ENCODE assay signal across 8 mouse cellular contexts in genomic region chr17:6489926-6490564, GRCm38 (mm10).
DNase-seq lines count a peak whose midpoint lies in the region; ATAC-seq and TF ChIP-seq lines count a peak whose summit lies in the region.
"Not testable (repeated sequence)": the region's sequence is repeated elsewhere in the genome, so short reads cannot be mapped to it uniquely, and the experiment has no call there.

No protein-coding gene starts in this region.

- peak overlapping the region; percentile 44 for H3K4me2 ChIP-seq in forebrain, postnatal 0 days (ENCODE audit: low read depth)
- peak overlapping the region; percentile 62 for H3K4me2 ChIP-seq in hindbrain, embryonic 13.5 days
- peak overlapping the region; percentile 37; the same call in 1 of the 2 replicates for H3K4me2 ChIP-seq in liver, embryonic 11.5 days
- H3K4me2 ChIP-seq in midbrain, embryonic 15.5 days, result peak overlapping the region; percentile 57

- H3K9me3 ChIP-seq in ES-E14 (ENCODE audit: control insufficient read depth, insufficient read depth, low read depth, low read length); forebrain, postnatal 0 days (ENCODE audit: low read length); hindbrain, embryonic 13.5 days; liver, embryonic 11.5 days (ENCODE audit: control insufficient read depth, low read length); midbrain, embryonic 15.5 days: not testable (repeated sequence)

- peak overlapping the region; percentile 65 to 78 for H3K4me3 ChIP-seq in ES-E14 (ENCODE audit: insufficient read depth in 1 of 2, low read depth in 1 of 2, low read length in 2 of 2, poor library complexity in 1 of 2, severe bottlenecking in 1 of 2)
- peak overlapping the region; percentile 43 for H3K4me3 ChIP-seq in forebrain, postnatal 0 days (ENCODE audit: low read depth, low read length)
- peak overlapping the region; percentile 50 for H3K4me3 ChIP-seq in hindbrain, embryonic 13.5 days
- not testable (repeated sequence) for H3K4me3 ChIP-seq in liver, embryonic 11.5 days (ENCODE audit: low read depth, low read length)
- H3K4me3 ChIP-seq in midbrain, embryonic 15.5 days, result peak overlapping the region; percentile 52

- not testable (repeated sequence) for H3K36me3 ChIP-seq in ES-E14 (ENCODE audit: control insufficient read depth, insufficient read depth, low read length, poor library complexity, severe bottlenecking); forebrain, postnatal 0 days (ENCODE audit: insufficient read depth); hindbrain, embryonic 13.5 days; liver, embryonic 11.5 days (ENCODE audit: control insufficient read depth, insufficient read depth, low read length); midbrain, embryonic 15.5 days (replicated peaks)

- H3K4me1 ChIP-seq in ES-E14 (ENCODE audit: control insufficient read depth in 2 of 2, insufficient read depth in 2 of 2, low read length in 2 of 2, poor library complexity in 1 of 2); forebrain, postnatal 0 days (ENCODE audit: insufficient read depth); hindbrain, embryonic 13.5 days (replicated peaks); liver, embryonic 11.5 days (replicated peaks; ENCODE audit: control insufficient read depth, insufficient read depth, low read length); midbrain, embryonic 15.5 days: not testable (repeated sequence)

- DNase-seq in ES-E14 (ENCODE audit: low read depth, low spot score), result peak; percentile 47
- DNase-seq in cerebellum, postnatal 25 days, result peak; percentile 75 to 82
- peak; percentile 85 for DNase-seq in forebrain, postnatal 0 days
- peak; percentile 64 to 70 for DNase-seq in layer of hippocampus, postnatal 10 days (ENCODE audit: low spot score in 2 of 2)
- DNase-seq in liver, embryonic 11.5 days (ENCODE audit: low spot score), result not testable (repeated sequence)
- peak; percentile 45 to 55 for DNase-seq in right cerebral cortex, postnatal 36 days (ENCODE audit: low spot score in 2 of 2)

- WGBS in forebrain, postnatal 0 days, result under 1% methylated on average over 17 of the region's 52 CpGs
- WGBS in hindbrain, embryonic 13.5 days, result 0% methylated on average over 23 of the region's 52 CpGs
- 2% methylated on average over 19 of the region's 52 CpGs for WGBS in liver, embryonic 11.5 days
- WGBS in midbrain, embryonic 15.5 days, result under 1% methylated on average over 25 of the region's 52 CpGs

- not testable (repeated sequence) for H3K27ac ChIP-seq in ES-E14 (ENCODE audit: insufficient read depth, low read depth, low read length, poor library complexity, severe bottlenecking); liver, embryonic 11.5 days (ENCODE audit: low read depth, low read length)
- H3K27ac ChIP-seq in forebrain, postnatal 0 days (ENCODE audit: low read depth, low read length), result peak overlapping the region; percentile 40; the same call in 1 of the 2 replicates
- H3K27ac ChIP-seq in hindbrain, embryonic 13.5 days, result peak overlapping the region; percentile 30
- peak overlapping the region; percentile 71 for H3K27ac ChIP-seq in midbrain, embryonic 15.5 days

- in situ Hi-C loops in ES-E14 (cut with MboI; ENCODE audit: low sequenced_read_pairs in 2 of 2, unreplicated experiment in 2 of 2), result not testable (repeated sequence)

- H3K27me3 ChIP-seq in forebrain, postnatal 0 days (ENCODE audit: insufficient read depth, low read length); hindbrain, embryonic 13.5 days; midbrain, embryonic 15.5 days (replicated peaks): not testable (repeated sequence)
- peaks cover 11% of the 10 kb centered on the region for H3K27me3 ChIP-seq in liver, embryonic 11.5 days (replicated peaks; ENCODE audit: control insufficient read depth, insufficient read depth, low read length)

- TF ChIP-seq CTCF in forebrain, postnatal 0 days (IDR thresholded peaks at IDR 0.05; ENCODE audit: low read depth), result not testable (repeated sequence)

- peak overlapping the region; percentile 41 for H3K9ac ChIP-seq in ES-E14 (ENCODE audit: insufficient read depth, low read depth, low read length, poor library complexity, severe bottlenecking)
- H3K9ac ChIP-seq in forebrain, postnatal 0 days, result peak overlapping the region; percentile 67
- peak overlapping the region; percentile 75 for H3K9ac ChIP-seq in hindbrain, embryonic 13.5 days
- not testable (repeated sequence) for H3K9ac ChIP-seq in liver, embryonic 11.5 days (ENCODE audit: low read depth, low read length)
- H3K9ac ChIP-seq in midbrain, embryonic 15.5 days, result peak overlapping the region; percentile 66

- ATAC-seq in forebrain, postnatal 0 days, result peak; percentile 91
- ATAC-seq in hindbrain, embryonic 13.5 days (ENCODE audit: low FRiP score), result peak; percentile 81
- ATAC-seq in liver, embryonic 11.5 days (replicated peaks; ENCODE audit: low FRiP score), result not testable (repeated sequence)
- ATAC-seq in midbrain, embryonic 15.5 days (replicated peaks), result peak; percentile 85
